Mouse (Mus musculus) MEL (cell line): ENCODE measurements at regions not wholly inside any gene's neighbourhood (a gene's known extent, or its start where the extent isn't known, plus 50 kb on each side); places are given as distances from the start of the nearest gene placed in this dataset.
"Not testable (repeated sequence)": the region's sequence is repeated elsewhere in the genome, so short reads cannot be mapped to it uniquely, and the experiment has no call there.

Experiments
- DNase-seq: peaks from one replicate; pipeline ENCODE4 v3.0.0; 2011; ENCODE audit warnings: low read depth, low spot score
- H3K27ac ChIP-seq: 2 replicates; pipeline ENCODE4 v1.5.1; 2012; ENCODE audit warnings: low read depth, mild to moderate bottlenecking, control low read depth, low read length, moderate library complexity; ENCODE audit not compliant: control insufficient read depth
- H3K27me3 ChIP-seq, 2 experiments: fragments of 150-350 bp in 1 of 2; sonication (generic) in 1 of 2; 2 replicates each; pipeline ENCODE4 v1.6.1; 2012; ENCODE audit warnings: low read length in 2 of 2, mild to moderate bottlenecking in 2 of 2, improper control_type of control experiment in 1 of 2, moderate library complexity in 1 of 2; ENCODE audit not compliant: insufficient read depth in 2 of 2, control insufficient read depth in 1 of 2
- H3K36me3 ChIP-seq, 2 experiments: 2 replicates each; pipeline ENCODE4 v1.6.1; 2012 to 2014; ENCODE audit warnings: low read length in 2 of 2, improper control_type of control experiment in 1 of 2, inconsistent platforms in 1 of 2, mild to moderate bottlenecking in 1 of 2; ENCODE audit not compliant: insufficient read depth in 2 of 2, control insufficient read depth in 1 of 2
- H3K4me1 ChIP-seq, 2 experiments: fragments of 150-350 bp in 1 of 2; sonication (generic) in 1 of 2; 2 replicates each; pipeline ENCODE4 v1.6.1; 2012; ENCODE audit warnings: low read length in 2 of 2, improper control_type of control experiment in 1 of 2, mild to moderate bottlenecking in 1 of 2; ENCODE audit not compliant: insufficient read depth in 2 of 2, control insufficient read depth in 1 of 2
- H3K4me3 ChIP-seq, 2 experiments: fragments of 150-350 bp in 1 of 2; sonication (generic) in 1 of 2; 2 replicates each; pipeline ENCODE4 v1.5.1; 2012; ENCODE audit warnings: low read depth in 2 of 2, low read length in 2 of 2, mild to moderate bottlenecking in 2 of 2, moderate library complexity in 2 of 2, control low read depth in 1 of 2, improper control_type of control experiment in 1 of 2; ENCODE audit not compliant: control insufficient read depth in 1 of 2, insufficient read depth in 1 of 2
- H3K79me2 ChIP-seq: 2 replicates; pipeline ENCODE4 v1.6.1; 2012; ENCODE audit warnings: mild to moderate bottlenecking, low read length, moderate library complexity; ENCODE audit not compliant: control insufficient read depth, poor library complexity, insufficient read depth
- H3K9ac ChIP-seq: 2 replicates; pipeline ENCODE4 v1.6.1; 2012; ENCODE audit warnings: low read depth, mild to moderate bottlenecking, control low read depth, low read length, moderate library complexity; ENCODE audit not compliant: control insufficient read depth, poor library complexity, severe bottlenecking
- H3K9me3 ChIP-seq: fragments of 150-350 bp; sonication (generic); replicated peaks from 2 replicates; pipeline ENCODE4 v1.6.1; 2012; ENCODE audit warnings: mild to moderate bottlenecking, low read length, improper control_type of control experiment, moderate library complexity; ENCODE audit not compliant: insufficient read depth
- BHLHE40 ChIP-seq: IDR thresholded peaks from 2 replicates; pipeline ENCODE4 v1.6.1; 2012; ENCODE audit warnings: low read depth, mild to moderate bottlenecking, inconsistent platforms, low read length, improper control_type of control experiment, borderline replicate concordance
- CHD1 ChIP-seq: IDR thresholded peaks from 2 replicates; pipeline ENCODE4 v1.6.1; 2012; ENCODE audit warnings: low read depth, mild to moderate bottlenecking, inconsistent platforms, low read length, improper control_type of control experiment
- CHD2 ChIP-seq: IDR thresholded peaks from 2 replicates; pipeline ENCODE4 v1.6.1; 2011; ENCODE audit warnings: low read length, improper control_type of control experiment
- ETS1 ChIP-seq: IDR thresholded peaks from 2 replicates; pipeline ENCODE4 v1.6.1; 2012; ENCODE audit warnings: low read depth, mild to moderate bottlenecking, inconsistent platforms, low read length, improper control_type of control experiment, moderate library complexity
- HCFC1 ChIP-seq: IDR thresholded peaks from 2 replicates; pipeline ENCODE4 v1.6.1; 2012; ENCODE audit warnings: low read depth, mild to moderate bottlenecking, inconsistent platforms, low read length, improper control_type of control experiment, moderate library complexity
- MAZ ChIP-seq: IDR thresholded peaks from 2 replicates; pipeline ENCODE4 v1.6.1; 2012; ENCODE audit warnings: low read depth, mild to moderate bottlenecking, inconsistent platforms, low read length, improper control_type of control experiment
- MEF2A ChIP-seq: IDR thresholded peaks from 2 replicates; pipeline ENCODE4 v1.6.1; 2014; ENCODE audit warnings: low read depth, mild to moderate bottlenecking, inconsistent platforms, low read length, improper control_type of control experiment; ENCODE audit not compliant: poor library complexity, insufficient replicate concordance, severe bottlenecking; ENCODE audit errors: extremely low read depth
- MXI1 ChIP-seq: IDR thresholded peaks from 2 replicates; pipeline ENCODE4 v1.6.1; 2011; ENCODE audit warnings: mild to moderate bottlenecking, low read depth, low read length, improper control_type of control experiment
- NELFE ChIP-seq: IDR thresholded peaks from 2 replicates; pipeline ENCODE4 v1.6.1; 2011; ENCODE audit warnings: low read depth, low read length, improper control_type of control experiment
- NRF1 ChIP-seq: IDR thresholded peaks from 2 replicates; pipeline ENCODE4 v1.6.1; 2014; ENCODE audit warnings: low read depth, mild to moderate bottlenecking, inconsistent platforms, low read length, improper control_type of control experiment, moderate library complexity; ENCODE audit not compliant: poor library complexity, insufficient read depth, severe bottlenecking
- POLR2AphosphoS2 ChIP-seq: IDR thresholded peaks from 2 replicates; pipeline ENCODE4 v1.6.1; 2011; ENCODE audit warnings: low read length, improper control_type of control experiment
- SMC3 ChIP-seq: IDR thresholded peaks from 2 replicates; pipeline ENCODE4 v1.6.1; 2011; ENCODE audit warnings: low read depth, low read length, improper control_type of control experiment
- TBP ChIP-seq: IDR thresholded peaks from 2 replicates; pipeline ENCODE4 v1.8.0; 2011; ENCODE audit warnings: low read depth, low read length, improper control_type of control experiment
- USF1 ChIP-seq: IDR thresholded peaks from 2 replicates; pipeline ENCODE4 v1.6.1; 2014; ENCODE audit warnings: low read depth, mild to moderate bottlenecking, inconsistent platforms, low read length, improper control_type of control experiment, moderate library complexity
- USF2 ChIP-seq, 2 experiments: IDR thresholded peaks; 2 replicates each; pipeline ENCODE4 v1.6.1; 2011 to 2012; ENCODE audit warnings: improper control_type of control experiment in 2 of 2, low read length in 2 of 2, borderline replicate concordance in 1 of 2, inconsistent platforms in 1 of 2, low read depth in 1 of 2, mild to moderate bottlenecking in 1 of 2; ENCODE audit not compliant: insufficient read depth in 1 of 2
- ZKSCAN1 ChIP-seq: IDR thresholded peaks from 2 replicates; pipeline ENCODE4 v1.6.1; 2012; ENCODE audit warnings: low read depth, mild to moderate bottlenecking, inconsistent platforms, low read length, improper control_type of control experiment, moderate library complexity
- ZMIZ1 ChIP-seq: IDR thresholded peaks from 2 replicates; pipeline ENCODE4 v1.6.1; 2012; ENCODE audit warnings: low read depth, mild to moderate bottlenecking, inconsistent platforms, low read length, improper control_type of control experiment, moderate library complexity

DNA sequence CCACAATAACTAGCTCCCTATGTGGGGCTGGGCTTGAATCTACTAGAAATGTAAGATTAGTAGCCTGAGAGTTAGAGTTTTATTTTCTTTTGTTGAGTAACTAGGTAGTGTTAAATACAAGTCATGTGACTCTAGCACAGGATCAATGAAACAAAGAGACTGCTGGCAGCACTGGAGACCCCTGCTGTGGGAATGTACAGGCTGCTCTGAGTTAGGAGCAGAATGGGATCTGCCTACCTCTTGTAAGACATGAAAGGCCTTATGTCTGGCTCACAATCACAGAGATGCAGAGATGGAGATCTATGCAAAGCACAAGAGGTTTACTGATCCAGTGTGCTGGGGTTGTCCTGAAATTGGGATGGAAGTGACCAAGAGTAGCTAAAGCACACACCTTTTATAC lies 193.9 kb upstream of the Kcnmb2 start:
- H3K9ac ChIP-seq, DNase-seq: not testable (repeated sequence)

DNA sequence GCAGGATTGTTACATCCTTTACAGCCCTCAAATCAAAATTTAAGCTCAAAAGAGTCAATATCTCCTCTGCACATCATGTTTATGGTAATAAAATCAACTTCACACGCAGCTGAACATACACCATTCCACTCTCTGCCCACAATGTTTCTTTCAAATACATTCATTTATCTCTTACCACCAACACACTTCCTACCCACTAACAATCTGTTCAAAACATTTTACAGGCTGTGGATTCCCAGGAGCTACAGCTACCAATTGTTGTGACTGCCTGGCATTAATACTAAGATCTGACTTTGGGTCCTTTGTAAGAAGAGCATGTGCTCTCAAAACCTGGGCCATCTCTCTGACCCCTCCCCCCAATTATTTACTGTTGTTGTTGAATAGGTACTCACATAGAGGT lies 161.0 kb upstream of the Kcnmb2 start:
- H3K9me3 ChIP-seq, result no peaks in the 10 kb centered on the region
- no peak for DNase-seq
- H3K27me3 ChIP-seq, result no peaks in the 10 kb centered on the region
- no peak overlapping the region for H3K9ac ChIP-seq
- no peak overlapping the region for H3K4me3 ChIP-seq
- TF ChIP-seq HCFC1 (no peak), CHD2 (no peak), NRF1 (no peak)
- no peaks in the 10 kb centered on the region for H3K79me2 ChIP-seq
- no peak overlapping the region for H3K27ac ChIP-seq
- H3K36me3 ChIP-seq, result no peaks in the 10 kb centered on the region
- H3K4me1 ChIP-seq, result no peaks in the 10 kb centered on the region

More for the DNA sequence above, 193.9 kb upstream of the Kcnmb2 start:
- H3K27ac ChIP-seq, H3K4me3 ChIP-seq, H3K9me3 ChIP-seq, H3K4me1 ChIP-seq, H3K36me3 ChIP-seq, H3K27me3 ChIP-seq, H3K79me2 ChIP-seq: not testable (repeated sequence)

DNA sequence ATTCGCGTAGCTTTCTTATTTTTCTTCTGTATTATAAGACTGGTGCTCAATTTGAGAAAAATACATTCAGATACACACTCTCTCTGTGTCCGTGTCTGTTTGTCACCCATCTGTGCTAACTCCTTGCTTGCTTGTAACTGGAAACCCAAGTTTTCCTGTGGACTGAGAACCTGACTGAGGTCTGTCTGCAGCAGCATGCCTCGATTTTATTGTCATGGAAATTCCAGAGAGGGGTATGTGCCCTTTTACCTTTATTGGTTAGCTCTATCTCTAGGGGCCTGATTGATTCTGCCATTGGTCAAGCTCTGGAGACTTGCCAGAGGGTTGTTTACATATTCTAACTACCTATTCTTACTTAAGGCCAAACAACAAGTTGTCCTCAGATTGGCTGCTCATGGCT lies 146.4 kb upstream of the Kcnmb2 start:
- Histone ChIP-seq H3K27me3 (no peaks in the 10 kb centered on the region), H3K4me1 (no peaks in the 10 kb centered on the region), H3K9ac (no peak overlapping the region), H3K27ac (no peak overlapping the region), H3K4me3 (no peak overlapping the region), H3K36me3 (no peaks in the 10 kb centered on the region), H3K79me2 (no peaks in the 10 kb centered on the region), H3K9me3 (no peaks in the 10 kb centered on the region)
- no peak for TF ChIP-seq ZKSCAN1
- TF ChIP-seq MAZ, result no peak
- no peak for TF ChIP-seq NELFE
- no peak for TF ChIP-seq TBP
- TF ChIP-seq MXI1, result no peak
- no peak for TF ChIP-seq USF1
- no peak for TF ChIP-seq HCFC1
- TF ChIP-seq USF2 (IDR thresholded peaks at IDR 0.05; ENCODE audit: borderline replicate concordance in 1 of 2, insufficient read depth in 1 of 2, low read depth in 1 of 2, low read length in 2 of 2), result no peak
- TF ChIP-seq POLR2AphosphoS2, result no peak
- no peak for TF ChIP-seq SMC3
- TF ChIP-seq CHD1, result no peak
- no peak for TF ChIP-seq ZMIZ1
- no peak for TF ChIP-seq ETS1
- TF ChIP-seq BHLHE40, result no peak
- no peak for TF ChIP-seq MEF2A
- DNase-seq, result no peak
